13 mouse cellular contexts compared by ENCODE assay signal in genomic region chr3:39264671-39265430, GRCm38 (mm10).
"Had no signal": no experiment of that assay in that cellular context is flagged by ENCODE, and none has a peak within 500 bp of the region (broad histone marks: within the 10 kb centered on the region; RNA-seq: fewer than 3 reads in every experiment).

No protein-coding gene starts in this region.

- H3K9me3 ChIP-seq: limb, embryonic 15.5 days; liver, embryonic 12.5 days; midbrain, embryonic 10.5 days; neural tube, embryonic 12.5 days had no signal

- H3K4me1 ChIP-seq: limb, embryonic 15.5 days; liver, embryonic 12.5 days; midbrain, embryonic 10.5 days; neural tube, embryonic 12.5 days had no signal

- H3K27me3 ChIP-seq: limb, embryonic 15.5 days; liver, embryonic 12.5 days; neural tube, embryonic 12.5 days had no signal

- H3K9ac ChIP-seq: limb, embryonic 15.5 days; liver, embryonic 12.5 days; lung, embryonic 14.5 days; neural tube, embryonic 12.5 days had no signal

- H3K36me3 ChIP-seq: limb, embryonic 15.5 days; liver, embryonic 12.5 days; midbrain, embryonic 10.5 days; neural tube, embryonic 12.5 days had no signal

- H3K4me2 ChIP-seq: limb, embryonic 15.5 days; liver, embryonic 12.5 days; lung, embryonic 14.5 days; neural tube, embryonic 12.5 days had no signal

- ATAC-seq: liver, embryonic 12.5 days had no signal

- H3K4me3 ChIP-seq: limb, embryonic 15.5 days; liver, embryonic 12.5 days; midbrain, embryonic 10.5 days; neural tube, embryonic 12.5 days had no signal

- DNase-seq: kidney, postnatal 14 days; lung, embryonic 14.5 days; lung, postnatal 4 days; midbrain, embryonic 14.5 days; retina, postnatal 1 day; right cerebral cortex, postnatal 4 days; spleen, adult 18-20 months; thymus, adult 18-20 months; thymus, postnatal 14 days had no signal

- H3K27ac ChIP-seq: limb, embryonic 15.5 days; liver, embryonic 12.5 days; midbrain, embryonic 10.5 days; neural tube, embryonic 12.5 days had no signal
